In the genomic region with DNA sequence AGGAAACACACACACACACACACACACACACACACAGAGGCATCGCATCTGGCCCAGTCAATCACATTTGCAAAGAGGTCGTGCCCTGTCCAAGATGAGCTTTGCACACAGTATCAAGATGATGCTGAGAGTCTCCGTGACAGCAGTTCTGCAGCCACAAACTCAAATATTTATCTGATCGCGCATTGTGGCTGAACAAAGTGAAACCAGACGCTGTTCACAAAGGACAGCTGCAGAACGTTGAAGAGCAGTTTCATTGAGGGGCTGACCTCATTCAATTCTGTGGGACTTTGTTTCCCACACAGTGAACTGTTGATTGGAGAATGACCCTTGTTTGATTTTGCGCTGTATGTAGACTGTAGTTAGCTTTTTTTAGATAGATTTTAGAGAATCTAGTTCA, we compare ENCODE assay signal across 8 mouse cellular contexts.
DNase-seq lines count a peak whose midpoint lies in the region; ATAC-seq and TF ChIP-seq lines count a peak whose summit lies in the region.

No protein-coding gene starts in this region.

- H3K9ac ChIP-seq in lung, embryonic 14.5 days, result no peak overlapping the region

- intact Hi-C loops in left cerebral cortex, adult 2 months (cut with DNase I), result no loop called here

- no peak for TF ChIP-seq CTCF in lung, embryonic 14.5 days (IDR thresholded peaks at IDR 0.05; ENCODE audit: low read depth)
- no peak for TF ChIP-seq CTCF in lung, adult 2 months (IDR thresholded peaks at IDR 0.05; ENCODE audit: insufficient read depth, low read length)
- TF ChIP-seq CTCF in left cerebral cortex, adult 2 months (IDR thresholded peaks at IDR 0.05), result no peak

- peak overlapping the region; percentile 43 for H3K4me2 ChIP-seq in lung, embryonic 14.5 days
- peak overlapping the region; percentile 52 for H3K4me2 ChIP-seq in myocyte (ENCODE audit: low read depth)

- ATAC-seq in lung, embryonic 14.5 days (ENCODE audit: insufficient read depth), result peak; percentile 83

- no peaks in the 10 kb centered on the region for H3K36me3 ChIP-seq in lung, embryonic 14.5 days (ENCODE audit: insufficient read depth)
- H3K36me3 ChIP-seq in myocyte (ENCODE audit: control insufficient read depth, insufficient read depth), result no peaks in the 10 kb centered on the region

- no peaks in the 10 kb centered on the region for H3K9me3 ChIP-seq in lung, embryonic 14.5 days (ENCODE audit: low read depth, low read length)

- WGBS in lung, embryonic 14.5 days, result 14% methylated on average over 8 of the region's 8 CpGs
- 22% methylated on average over 8 of the region's 8 CpGs for WGBS in lung, adult 2 months

- no peak overlapping the region for H3K27ac ChIP-seq in lung, embryonic 14.5 days (ENCODE audit: low read depth)
- no peak overlapping the region for H3K27ac ChIP-seq in left cerebral cortex, adult 2 months

- H3K4me1 ChIP-seq in lung, embryonic 14.5 days (ENCODE audit: insufficient read depth), result no peaks in the 10 kb centered on the region
- no peaks in the 10 kb centered on the region for H3K4me1 ChIP-seq in lung, adult 2 months (ENCODE audit: control insufficient read depth, insufficient read depth, low read length)

- peak; percentile 71 for DNase-seq in heart, adult 11 months
- no peak for DNase-seq in heart, adult 8-10 months (ENCODE audit: low spot score)
- DNase-seq in lung, embryonic 14.5 days, result peak; percentile 73
- DNase-seq in lung, adult 2 months, result no peak
- peak; percentile 51 for DNase-seq in embryo, embryonic 9.5 days (ENCODE audit: extremely low spot score)
- no peak for DNase-seq in left cerebral cortex, adult 2 months (ENCODE audit: extremely low spot score in 1 of 2, low spot score in 2 of 2)
- no peak for DNase-seq in spleen, postnatal 36 days (ENCODE audit: low spot score in 2 of 2)

- H3K4me3 ChIP-seq in lung, embryonic 14.5 days (ENCODE audit: low read depth, low read length), result no peak overlapping the region
- no peak overlapping the region for H3K4me3 ChIP-seq in lung, adult 2 months (replicated peaks; ENCODE audit: extremely low read depth, low read depth, low read length)
- no peak overlapping the region for H3K4me3 ChIP-seq in myocyte
- H3K4me3 ChIP-seq in left cerebral cortex, adult 2 months, result no peak overlapping the region

- H3K27me3 ChIP-seq in lung, embryonic 14.5 days (ENCODE audit: insufficient read depth, low read length), result no peaks in the 10 kb centered on the region
- no peaks in the 10 kb centered on the region for H3K27me3 ChIP-seq in myocyte (ENCODE audit: control insufficient read depth, insufficient read depth, insufficient read length)

- no peak for TF ChIP-seq POLR2A in lung, adult 2 months (IDR thresholded peaks at IDR 0.05; ENCODE audit: borderline replicate concordance, extremely low read depth, low read depth, low read length)
- no peak for TF ChIP-seq POLR2A in myocyte (IDR thresholded peaks at IDR 0.05; ENCODE audit: insufficient read length, low read depth)

- no peak overlapping the region for H3ac ChIP-seq in myocyte (ENCODE audit: control insufficient read depth, insufficient read length)

- H3K79me2 ChIP-seq in myocyte (ENCODE audit: control insufficient read depth, insufficient read depth), result no peaks in the 10 kb centered on the region

TF ChIP-seq in myocyte, 11 proteins besides CTCF, POLR2A, EP300 and RAD21:
- TF ChIP-seq MYOD1 (IDR thresholded peaks at IDR 0.05; ENCODE audit: control insufficient read depth in 1 of 3, insufficient read length in 2 of 3, low read depth in 2 of 3), result peak; percentile 87 to 98 (median 97)
- peak; percentile 63 for TF ChIP-seq TCF12 (IDR thresholded peaks at IDR 0.05; ENCODE audit: insufficient read depth, poor library complexity, severe bottlenecking)
- no peak for TF ChIP-seq E2F4 (IDR thresholded peaks at IDR 0.05; ENCODE audit: insufficient read depth)
- TF ChIP-seq MYOG (IDR thresholded peaks at IDR 0.05; ENCODE audit: control insufficient read depth in 1 of 3, insufficient read depth in 1 of 3, insufficient read length in 2 of 3, low read depth in 2 of 3), result peak; percentile 24 to 64 (median 50)
- no peak for TF ChIP-seq USF1 (IDR thresholded peaks at IDR 0.05; ENCODE audit: low read depth)
- TF ChIP-seq TCF3 (IDR thresholded peaks at IDR 0.05; ENCODE audit: insufficient read length, low read depth), result peak; percentile 71
TF ChIP-seq in myocyte: peak in this region for 4.

Comparison
In these comparisons a context has a peak if more than half of its experiments do, and no peak if none do; other contexts are left out.
1. DNase-seq: peak in heart, adult 11 months (single experiment), lung, embryonic 14.5 days (single experiment) and embryo, embryonic 9.5 days (single experiment); none in heart, adult 8-10 months (single experiment), lung, adult 2 months (single experiment), left cerebral cortex, adult 2 months (0 of 2) and spleen, postnatal 36 days (0 of 2).